Mouse (Mus musculus) bone marrow, adult 2 months (tissue): Measurements from ENCODE around the gene Cars.

Experiments used
- CTCF ChIP-seq: fragments of 200-500 bp; IDR thresholded peaks from 2 replicates; pipeline ENCODE4 v1.5.1; 2011; ENCODE audit warnings: low read length, control low read depth; ENCODE audit not compliant: control insufficient read depth, insufficient read depth
- POLR2A ChIP-seq: fragments of 200-500 bp; IDR thresholded peaks from 2 replicates; pipeline ENCODE4 v1.6.1; 2011; ENCODE audit warnings: low read depth, mild to moderate bottlenecking, control low read depth, low read length, borderline replicate concordance; ENCODE audit not compliant: control insufficient read depth

DNA sequence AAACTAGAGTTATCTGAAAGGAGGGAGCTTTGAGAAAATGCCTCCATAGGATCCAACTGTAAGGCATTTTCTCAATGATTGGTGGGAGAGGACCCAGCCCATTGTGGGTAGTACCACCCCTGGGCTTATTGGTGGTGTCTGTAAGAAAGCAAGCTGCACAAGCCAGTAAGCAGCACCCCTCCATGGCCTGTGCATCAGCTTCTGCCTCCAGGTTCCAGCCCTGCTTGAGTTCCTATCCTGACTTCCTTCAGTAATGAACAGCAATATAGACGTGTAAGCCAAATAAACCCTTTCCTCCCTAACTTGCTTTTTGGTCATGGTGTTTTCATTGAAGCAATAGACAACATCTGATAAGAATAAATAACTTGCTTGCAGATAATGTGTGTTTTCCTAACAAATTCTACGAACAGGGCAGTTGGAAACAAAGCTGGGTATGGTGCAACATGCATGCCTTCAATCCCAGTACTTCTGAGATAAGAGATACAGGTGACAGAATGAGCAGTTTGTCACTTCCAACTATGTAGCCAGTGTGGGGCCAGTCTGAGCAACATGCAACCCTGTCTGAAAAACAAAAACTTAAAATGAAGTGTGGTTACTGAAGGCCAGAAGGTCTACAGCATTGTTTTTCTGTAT is 50.2 kb downstream of the Cars start:
- no peak for TF ChIP-seq CTCF
- TF ChIP-seq POLR2A = no peak
